Mouse (Mus musculus) ES-E14 (cell line): ENCODE measurements at regions not wholly inside any gene's neighbourhood (a gene's known extent, or its start where the extent isn't known, plus 50 kb on each side); places are given as distances from the start of the nearest gene placed in this dataset.

Source experiments
- DNase-seq: peaks from one replicate; pipeline ENCODE4 v3.0.0-alpha.2; 2013; ENCODE audit warnings: low read depth, low spot score
- H3K27ac ChIP-seq: 2 replicates; pipeline ENCODE4 v1.5.1; 2012; ENCODE audit warnings: low read depth, mild to moderate bottlenecking, low read length, moderate library complexity, mixed read lengths; ENCODE audit not compliant: poor library complexity, insufficient read depth, severe bottlenecking
- H3K36me3 ChIP-seq: 2 replicates; pipeline ENCODE4 v1.6.1; 2012; ENCODE audit warnings: mild to moderate bottlenecking, low read length, moderate library complexity, mixed read lengths; ENCODE audit not compliant: control insufficient read depth, poor library complexity, insufficient read depth, severe bottlenecking
- H3K4me1 ChIP-seq, 2 experiments: fragments of 150-350 bp in 1 of 2; sonication (generic) in 1 of 2; 2 replicates each; pipeline ENCODE4 v1.6.1; 2012; ENCODE audit warnings: low read length in 2 of 2, mild to moderate bottlenecking in 1 of 2, mixed read lengths in 1 of 2; ENCODE audit not compliant: control insufficient read depth in 2 of 2, insufficient read depth in 2 of 2, poor library complexity in 1 of 2
- H3K4me3 ChIP-seq, 2 experiments: fragments of 150-350 bp in 1 of 2; sonication (generic) in 1 of 2; 2 replicates each; pipeline ENCODE4 v1.5.1; 2012; ENCODE audit warnings: low read length in 2 of 2, low read depth in 1 of 2, mild to moderate bottlenecking in 1 of 2, mixed read lengths in 1 of 2; ENCODE audit not compliant: insufficient read depth in 1 of 2, poor library complexity in 1 of 2, severe bottlenecking in 1 of 2
- H3K9ac ChIP-seq: 2 replicates; pipeline ENCODE4 v1.6.1; 2012; ENCODE audit warnings: low read depth, mild to moderate bottlenecking, low read length, mixed read lengths; ENCODE audit not compliant: poor library complexity, insufficient read depth, severe bottlenecking
- H3K9me3 ChIP-seq: fragments of 150-350 bp; sonication (generic); 2 replicates; pipeline ENCODE4 v1.6.1; 2012; ENCODE audit warnings: low read depth, mild to moderate bottlenecking, low read length; ENCODE audit not compliant: control insufficient read depth, insufficient read depth
- CHD2 ChIP-seq: IDR thresholded peaks from 2 replicates; pipeline ENCODE4 v1.6.1; 2014; ENCODE audit warnings: mild to moderate bottlenecking, low read depth, low read length, inconsistent platforms
- HCFC1 ChIP-seq: IDR thresholded peaks from 2 replicates; pipeline ENCODE4 v1.6.1; 2012; ENCODE audit warnings: low read length, inconsistent platforms, borderline replicate concordance; ENCODE audit not compliant: insufficient read depth
- MAFK ChIP-seq: IDR thresholded peaks from 2 replicates; pipeline ENCODE4 v1.6.1; 2014; ENCODE audit warnings: mild to moderate bottlenecking, low read depth, low read length, inconsistent platforms; ENCODE audit not compliant: insufficient read depth
- ZC3H11A ChIP-seq: IDR thresholded peaks from 2 replicates; pipeline ENCODE4 v1.6.1; 2012; ENCODE audit warnings: low read depth, mild to moderate bottlenecking, inconsistent platforms, low read length, borderline replicate concordance
- ZNF384 ChIP-seq: IDR thresholded peaks from 2 replicates; pipeline ENCODE4 v1.6.1; 2012; ENCODE audit warnings: low read depth, low read length, inconsistent platforms
- in situ Hi-C, 2 experiments: fragments of 600-800 bp; cut with MboI; formaldehyde crosslinking; loops; one replicate each; pipeline ENCODE4 v1.15.1; 2025; ENCODE audit warnings: low sequenced_read_pairs in 2 of 2, inconsistent platforms in 1 of 2; ENCODE audit not compliant: unreplicated experiment in 2 of 2

DNA sequence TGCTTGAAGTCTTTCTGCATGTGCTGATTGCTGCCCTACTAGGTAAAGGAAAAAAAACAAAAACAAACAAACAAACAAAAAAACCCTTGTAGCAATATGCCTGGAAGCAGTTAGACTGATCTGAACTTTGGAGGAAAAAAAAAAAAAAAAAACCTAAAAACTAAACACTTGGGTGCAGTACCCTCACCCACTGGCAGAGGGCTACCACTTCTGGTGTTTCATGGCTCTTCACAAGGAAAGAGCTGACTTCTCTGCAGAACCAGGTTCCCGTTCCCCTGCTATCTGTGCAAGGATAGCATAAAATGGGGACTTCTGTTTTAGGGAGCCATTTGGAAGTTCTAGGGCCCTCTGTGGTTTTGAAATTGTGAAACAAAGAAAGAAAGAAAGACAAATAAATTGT is 52.2 kb upstream of the Otud4 start:
- in situ Hi-C loops, result no loop called here
- Histone ChIP-seq H3K27ac (no peak overlapping the region), H3K9ac (no peak overlapping the region), H3K4me3 (no peak overlapping the region), H3K36me3 (no peaks in the 10 kb centered on the region), H3K9me3 (no peaks in the 10 kb centered on the region), H3K4me1 (no peaks in the 10 kb centered on the region)
- TF ChIP-seq MAFK, result no peak
- TF ChIP-seq ZC3H11A, result 0 out of 2 replicates have a peak, but pooled peaks have one; percentile 12
- peak; percentile 98 for TF ChIP-seq ZNF384
- peak; percentile 48 for DNase-seq

DNA sequence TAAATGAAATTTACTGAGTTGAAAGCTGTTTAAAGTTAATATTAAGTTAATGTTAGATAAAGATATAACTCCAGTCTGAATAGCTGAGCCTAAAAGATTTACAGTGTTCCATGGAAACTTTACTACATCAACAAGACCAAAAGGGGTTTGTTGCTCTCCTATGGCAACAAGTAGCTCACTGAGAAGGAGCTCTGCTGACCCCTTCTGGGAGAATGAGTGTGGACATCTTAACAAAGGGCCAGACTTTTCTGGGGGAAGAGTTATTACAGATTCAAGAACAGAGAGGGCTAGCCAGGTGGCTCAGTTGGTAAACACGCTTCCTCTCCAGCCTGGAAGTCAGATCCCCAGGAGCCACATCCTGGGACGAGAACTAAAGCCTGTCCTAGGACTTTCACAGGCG is 54.5 kb upstream of the Otud4 start:
- Histone ChIP-seq H3K4me3 (no peak overlapping the region), H3K9me3 (no peaks in the 10 kb centered on the region), H3K4me1 (no peaks in the 10 kb centered on the region), H3K27ac (no peak overlapping the region), H3K9ac (no peak overlapping the region), H3K36me3 (no peaks in the 10 kb centered on the region)
- in situ Hi-C loops, result no loop called here
- peak; percentile 47 for DNase-seq
- TF ChIP-seq MAFK (no peak), ZC3H11A (peak; percentile 63; the same call in 1 of the 2 replicates)

DNA sequence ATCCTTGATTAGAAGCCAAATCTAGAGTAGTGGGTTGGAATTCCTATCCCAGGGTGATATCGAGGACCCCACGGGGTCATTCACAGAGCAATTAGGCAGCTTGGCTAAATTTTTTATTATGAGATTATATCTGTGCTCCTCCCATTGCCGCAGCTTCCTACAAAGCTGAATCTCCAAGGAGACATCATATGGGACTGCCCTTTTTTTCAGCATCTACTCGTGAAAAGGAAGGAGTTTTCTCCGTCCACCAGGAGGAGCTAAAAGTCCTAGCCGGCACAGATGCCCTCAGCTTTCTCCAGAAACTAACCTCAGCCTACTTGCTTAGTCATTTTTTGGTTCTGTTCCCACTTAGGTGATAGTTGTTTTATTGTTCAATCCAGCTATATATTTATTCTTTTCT is 56.1 kb upstream of the Otud4 start:
- TF ChIP-seq CHD2 (no peak), MAFK (no peak), ZNF384 (no peak), ZC3H11A (no peak), HCFC1 (no peak)
- H3K4me3 ChIP-seq, result no peak overlapping the region
- no peak overlapping the region for H3K27ac ChIP-seq
- no peaks in the 10 kb centered on the region for H3K4me1 ChIP-seq
- H3K9ac ChIP-seq, result no peak overlapping the region
- in situ Hi-C loops, result no loop called here
- DNase-seq, result no peak
- H3K9me3 ChIP-seq, result no peaks in the 10 kb centered on the region
- no peaks in the 10 kb centered on the region for H3K36me3 ChIP-seq

DNA sequence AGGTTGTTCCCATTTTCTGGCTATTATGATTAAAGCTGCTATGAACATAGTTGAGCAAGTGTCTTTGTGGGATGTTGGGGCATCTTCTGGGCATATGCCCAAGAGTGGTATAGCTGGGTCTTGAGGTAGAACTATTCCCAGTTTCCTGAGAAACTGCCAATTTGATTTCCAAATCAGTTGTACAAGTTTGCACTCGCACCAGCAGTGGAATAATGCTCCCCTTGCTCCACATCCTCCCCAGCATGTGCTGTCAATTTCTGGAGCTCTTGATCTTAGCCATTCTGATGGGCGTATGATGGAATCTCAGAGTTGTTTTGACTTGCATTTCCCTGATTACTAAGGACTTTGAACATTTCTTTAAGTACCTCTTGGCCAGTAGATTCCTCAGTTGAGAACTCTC is 57.2 kb upstream of the Otud4 start:
- in situ Hi-C loops, result no loop called here
- Histone ChIP-seq H3K4me3 (no peak overlapping the region), H3K9me3 (no peaks in the 10 kb centered on the region), H3K36me3 (no peaks in the 10 kb centered on the region), H3K9ac (no peak overlapping the region), H3K4me1 (no peaks in the 10 kb centered on the region), H3K27ac (no peak overlapping the region)
- TF ChIP-seq MAFK, result no peak
- no peak for TF ChIP-seq ZC3H11A
- TF ChIP-seq HCFC1, result no peak
- TF ChIP-seq CHD2, result no peak
- no peak for TF ChIP-seq ZNF384
- no peak for DNase-seq

DNA sequence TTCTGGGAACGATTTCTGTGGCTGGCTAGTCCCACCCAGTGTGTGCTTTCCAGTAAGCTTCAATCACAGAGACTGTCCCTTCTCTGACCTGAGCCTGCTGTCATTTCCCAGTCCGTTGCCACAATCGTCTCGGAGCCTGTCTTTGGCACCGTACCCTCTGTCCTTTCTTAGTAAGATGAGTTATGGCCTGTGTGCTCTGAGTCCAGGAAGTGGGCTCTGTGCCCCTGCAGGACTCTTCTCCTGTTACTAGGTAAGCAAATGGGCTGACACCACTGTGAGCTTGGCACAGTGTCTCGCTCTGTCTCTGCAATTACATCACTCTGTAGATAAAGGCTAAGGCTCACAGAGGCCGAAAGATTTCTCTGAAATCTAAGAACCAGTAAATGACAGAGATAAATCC is 63.3 kb upstream of the Otud4 start:
- in situ Hi-C loops, result no loop called here
- H3K9ac ChIP-seq, result no peak overlapping the region
- H3K27ac ChIP-seq, result no peak overlapping the region
- no peaks in the 10 kb centered on the region for H3K4me1 ChIP-seq
- no peak overlapping the region for H3K4me3 ChIP-seq
- H3K36me3 ChIP-seq, result no peaks in the 10 kb centered on the region
- H3K9me3 ChIP-seq, result no peaks in the 10 kb centered on the region
- TF ChIP-seq MAFK (no peak), ZC3H11A (no peak), HCFC1 (no peak), CHD2 (no peak), ZNF384 (no peak)
- no peak for DNase-seq
